Mouse (Mus musculus): ENCODE data around the gene Slc29a3.

DNA sequence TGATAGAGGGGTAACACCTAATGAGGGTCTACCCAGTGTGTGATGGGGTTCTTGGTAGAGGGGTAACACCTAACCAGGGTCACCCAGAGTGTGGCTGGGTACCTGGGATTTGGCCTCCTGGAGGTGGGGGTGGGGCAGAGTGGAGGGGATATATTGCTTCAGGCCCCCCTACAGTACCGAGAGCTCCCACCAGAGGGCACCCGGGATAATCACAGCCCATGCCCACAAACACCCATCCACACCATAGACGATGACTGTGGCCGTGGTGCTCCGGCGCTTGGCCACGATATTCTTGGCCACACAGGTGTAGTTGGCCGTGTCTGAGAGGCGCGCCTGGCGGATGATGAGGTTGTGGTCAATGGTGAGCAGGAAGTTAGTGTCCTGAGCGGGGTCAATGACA is 25.9 kb upstream of the Slc29a3 start:
- no peak for TF ChIP-seq CEBPB (IDR thresholded peaks at IDR 0.05; ENCODE audit: insufficient read depth, poor library complexity, severe bottlenecking)
- no peak for TF ChIP-seq USF1 (IDR thresholded peaks at IDR 0.05; ENCODE audit: low read depth)
- no peak for TF ChIP-seq POLR2A (IDR thresholded peaks at IDR 0.05; ENCODE audit: insufficient read length, low read depth)
- TF ChIP-seq MAX (IDR thresholded peaks at IDR 0.05; ENCODE audit: low read depth), result no peak
- no peak for TF ChIP-seq SRF (IDR thresholded peaks at IDR 0.05; ENCODE audit: control insufficient read depth, insufficient read length, low read depth)
- no peak for TF ChIP-seq POLR2AphosphoS2 (IDR thresholded peaks at IDR 0.05; ENCODE audit: insufficient read length, low read depth)
- TF ChIP-seq E2F4 (IDR thresholded peaks at IDR 0.05; ENCODE audit: insufficient read depth), result no peak
- no peak for TF ChIP-seq MYOD1 (IDR thresholded peaks at IDR 0.05; ENCODE audit: control insufficient read depth in 1 of 3, insufficient read length in 2 of 3, low read depth in 2 of 3)
- no peak for TF ChIP-seq TCF12 (IDR thresholded peaks at IDR 0.05; ENCODE audit: insufficient read depth, poor library complexity, severe bottlenecking)
- no peak for TF ChIP-seq REST (IDR thresholded peaks at IDR 0.05; ENCODE audit: insufficient read depth, insufficient read length)

Data from myocyte (in vitro differentiated cells).